Mouse (Mus musculus) spleen, postnatal 14 days (tissue): Measurements from ENCODE around the gene Tax1bp3.

Experiments used
- DNase-seq, 2 experiments: peaks; one replicate each; pipeline ENCODE4 v3.0.0; 2021 to 2022; ENCODE audit warnings: low spot score in 2 of 2

Tax1bp3 gene

GRCm38 (mm10) chr11:73176608-73177508, at the start of gene Tax1bp3, which contains the start of gene Emc6:
Tax1bp3 (plus strand) TSS chr11:73177083.
Emc6 (minus strand) TSS chr11:73177037.
- peak; percentile 90 to 93 for DNase-seq

- DNase-seq: no peak
Measured at GRCm38 (mm10) chr11:73131020-73131419, 45.9 kb upstream of the Tax1bp3 start.

GRCm38 (mm10) chr11:73132999-73133398, 43.9 kb upstream of the Tax1bp3 start:
- no peak for DNase-seq

- DNase-seq: no peak
Measured at GRCm38 (mm10) chr11:73134222-73134621, 42.7 kb upstream of the Tax1bp3 start.

GRCm38 (mm10) chr11:73136587-73136986, 40.3 kb upstream of the Tax1bp3 start:
- no peak for DNase-seq

- DNase-seq: peak in 1 of 2 experiments; percentile 7
Measured at GRCm38 (mm10) chr11:73137116-73137515, 39.8 kb upstream of the Tax1bp3 start.

GRCm38 (mm10) chr11:73137591-73138501, 39.0 kb upstream of the Tax1bp3 start, which contains the start of gene Haspin:
Haspin (minus strand) TSS chr11:73138294.
- DNase-seq: peak; percentile 87 to 93

GRCm38 (mm10) chr11:73144261-73144681, 32.6 kb upstream of the Tax1bp3 start:
- no peak for DNase-seq

- no peak for DNase-seq
Measured at GRCm38 (mm10) chr11:73146026-73146974, 30.6 kb upstream of the Tax1bp3 start.

GRCm38 (mm10) chr11:73146975-73147365, 29.9 kb upstream of the Tax1bp3 start:
- no peak for DNase-seq

- DNase-seq: no peak
Measured at GRCm38 (mm10) chr11:73148209-73148608, 28.7 kb upstream of the Tax1bp3 start.

GRCm38 (mm10) chr11:73155071-73155470, 21.8 kb upstream of the Tax1bp3 start:
- DNase-seq: no peak

- no peak for DNase-seq
Measured at GRCm38 (mm10) chr11:73159957-73160810, 16.7 kb upstream of the Tax1bp3 start, which contains the start of gene P2rx5. P2rx5 (plus strand) TSS chr11:73160421.

GRCm38 (mm10) chr11:73160811-73161200, 16.1 kb upstream of the Tax1bp3 start:
- DNase-seq: no peak

GRCm38 (mm10) chr11:73161616-73162015, 15.3 kb upstream of the Tax1bp3 start:
- no peak for DNase-seq

- DNase-seq: no peak
Measured at GRCm38 (mm10) chr11:73162284-73162683, 14.6 kb upstream of the Tax1bp3 start.

- DNase-seq: no peak
Measured at GRCm38 (mm10) chr11:73168071-73168470, 8.8 kb upstream of the Tax1bp3 start.

- DNase-seq: no peak
Measured at GRCm38 (mm10) chr11:73168576-73168975, 8.3 kb upstream of the Tax1bp3 start.

GRCm38 (mm10) chr11:73169231-73169630, 7.7 kb upstream of the Tax1bp3 start:
- DNase-seq: peak in 1 of 2 experiments; percentile 53

GRCm38 (mm10) chr11:73172186-73172585, 4.7 kb upstream of the Tax1bp3 start:
- DNase-seq: no peak
